Mouse (Mus musculus) adrenal gland, adult 2 months (tissue): ENCODE measurements around the gene Cpox. TPM values are rescaled to one million over a fixed set of nuclear protein-coding genes. Genes with fewer than 3 reads are reported as not detected.
A peak's percentile ranks its signal among the peaks of the same experiment; 100 is the strongest.

Experiments used
- DNase-seq: peaks from one replicate; pipeline ENCODE4 v3.0.0; 2021
- polyA plus RNA-seq: library from polyadenylated mRNA; depleted of rRNA; stranded (reverse); fragments of >200 nt; gene quantifications from 2 replicates; pipeline ENCODE4 v1.2.3, GENCODE M21; 2012
- total RNA-seq, 2 experiments: library from RNA; stranded (reverse); gene quantifications; 2 replicates each; pipeline ENCODE4 v1.2.3; 2021

The Cpox gene
- total and polyA plus RNA-seq, 3 experiments: 10.1 to 17.0 (median 12.2) TPM

- DNase-seq: no peak
These were observed 30.8 kb downstream of the Cpox start for GRCm38 (mm10) chr16:58700816-58701424.

GRCm38 (mm10) chr16:58701779-58702178 lies 31.7 kb downstream of the Cpox start:
- peak; percentile 27 for DNase-seq

GRCm38 (mm10) chr16:58702329-58702932 lies 32.3 kb downstream of the Cpox start:
- DNase-seq: no peak

DNA sequence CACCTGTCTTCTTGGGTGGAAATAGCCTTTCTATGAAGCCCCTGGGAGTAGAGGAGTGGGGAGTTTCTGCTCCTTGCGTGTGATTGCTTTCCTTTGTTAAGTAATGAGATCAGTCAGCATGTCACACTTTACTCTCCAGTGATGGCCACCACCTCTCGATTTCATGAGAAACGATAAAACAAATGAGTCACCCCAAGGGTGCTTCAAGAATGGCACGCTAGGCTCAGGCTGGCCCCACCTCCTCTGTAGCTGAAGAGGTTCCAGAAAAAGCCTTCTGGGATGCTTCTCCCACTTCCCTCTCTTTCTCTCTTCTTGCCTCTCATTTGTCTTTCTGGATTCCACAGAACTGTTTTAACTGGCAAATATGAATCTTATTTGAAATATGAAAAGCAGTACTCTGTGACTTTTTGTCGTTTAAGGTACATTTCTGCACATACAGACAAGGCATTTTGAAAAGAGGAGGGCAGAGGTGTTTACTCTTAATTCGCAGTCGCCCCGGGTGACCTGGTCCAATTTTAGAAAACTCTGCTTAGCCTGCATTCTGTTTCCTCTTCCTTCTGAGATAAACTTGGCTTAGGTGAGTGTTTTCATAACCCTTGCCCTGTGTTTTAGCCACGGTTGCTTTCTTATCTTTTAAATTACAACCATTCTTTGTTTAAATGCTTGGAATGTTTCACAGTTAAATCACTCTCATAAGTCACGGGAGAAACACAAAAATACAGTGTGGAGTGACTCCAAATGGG lies 33.5 kb downstream of the Cpox start:
- DNase-seq: peak; percentile 11

- DNase-seq: no peak
These were observed 34.9 kb downstream of the Cpox start for GRCm38 (mm10) chr16:58704999-58705398.

DNA sequence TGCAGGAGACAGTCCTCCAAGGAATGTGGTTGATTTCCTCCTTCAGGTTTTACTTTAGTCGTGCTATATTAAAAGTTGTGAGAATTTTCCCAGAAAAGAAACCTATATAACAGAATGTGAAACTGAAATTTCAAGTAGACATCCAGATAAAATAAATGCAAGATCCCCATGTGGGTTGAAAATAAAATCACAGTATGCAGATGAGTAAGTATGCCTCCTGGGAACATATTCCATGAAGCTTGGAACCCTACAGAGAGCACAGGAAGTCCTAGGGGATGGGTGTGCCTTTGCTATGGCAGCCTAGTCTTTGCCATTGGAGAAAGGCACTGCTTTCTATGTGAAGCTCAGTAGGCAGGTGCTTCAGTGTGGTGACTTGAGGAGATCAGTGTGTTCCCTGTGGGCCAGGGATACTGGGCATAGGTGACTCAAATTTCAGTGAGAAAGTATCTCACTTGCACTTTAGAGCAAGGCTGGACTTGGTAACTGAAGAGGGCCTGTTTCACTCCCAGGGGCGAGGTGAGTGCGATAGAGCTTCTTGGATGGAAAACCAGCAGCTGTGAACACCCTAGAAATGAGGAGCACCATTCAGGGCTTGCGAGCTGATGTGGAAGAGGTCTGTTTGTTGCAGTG lies 37.3 kb downstream of the Cpox start:
- no peak for DNase-seq

GRCm38 (mm10) chr16:58708601-58709475 lies 38.7 kb downstream of the Cpox start:
- DNase-seq: no peak

- no peak for DNase-seq
These were observed 39.4 kb downstream of the Cpox start for GRCm38 (mm10) chr16:58709536-58709935.

GRCm38 (mm10) chr16:58712221-58712620 lies 42.1 kb downstream of the Cpox start:
- DNase-seq: no peak

DNA sequence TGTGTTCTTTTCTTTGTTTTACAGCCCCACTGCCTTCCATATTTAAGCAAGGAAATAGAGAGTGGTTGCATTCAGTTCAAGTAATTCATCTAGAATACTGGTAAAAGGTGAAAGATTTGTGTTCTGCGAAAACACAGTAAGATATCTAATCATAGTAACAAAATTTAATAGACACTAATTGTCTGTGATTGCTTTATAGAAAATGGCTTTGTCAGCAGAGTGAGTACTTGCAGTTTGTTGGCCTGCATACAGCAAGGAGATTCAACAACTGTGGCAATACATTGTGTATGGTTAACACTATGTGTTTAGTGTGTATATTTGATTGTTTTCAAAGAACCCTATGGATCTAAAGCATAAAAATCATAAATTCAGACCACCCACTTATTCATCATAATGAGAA lies 43.0 kb downstream of the Cpox start:
- no peak for DNase-seq

DNA sequence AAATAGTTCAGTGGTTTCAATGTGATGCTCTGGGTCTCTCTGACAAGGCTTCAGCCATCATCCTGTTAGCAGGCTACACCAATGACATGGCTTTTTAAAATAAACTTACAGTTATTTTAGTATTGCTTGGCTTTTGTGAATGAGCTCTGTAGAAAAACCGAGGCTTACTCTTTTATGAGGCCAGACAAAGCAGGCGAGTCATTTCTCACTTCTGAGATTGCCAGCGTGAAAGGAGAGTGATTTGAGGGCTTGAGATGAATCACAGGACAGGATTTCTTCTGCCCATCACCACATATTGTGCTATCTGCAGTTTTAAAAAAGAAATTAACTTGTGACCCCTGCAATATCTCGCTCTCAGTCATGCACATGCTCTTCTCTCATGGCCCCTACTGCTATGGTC lies 44.9 kb downstream of the Cpox start:
- DNase-seq: no peak

DNA sequence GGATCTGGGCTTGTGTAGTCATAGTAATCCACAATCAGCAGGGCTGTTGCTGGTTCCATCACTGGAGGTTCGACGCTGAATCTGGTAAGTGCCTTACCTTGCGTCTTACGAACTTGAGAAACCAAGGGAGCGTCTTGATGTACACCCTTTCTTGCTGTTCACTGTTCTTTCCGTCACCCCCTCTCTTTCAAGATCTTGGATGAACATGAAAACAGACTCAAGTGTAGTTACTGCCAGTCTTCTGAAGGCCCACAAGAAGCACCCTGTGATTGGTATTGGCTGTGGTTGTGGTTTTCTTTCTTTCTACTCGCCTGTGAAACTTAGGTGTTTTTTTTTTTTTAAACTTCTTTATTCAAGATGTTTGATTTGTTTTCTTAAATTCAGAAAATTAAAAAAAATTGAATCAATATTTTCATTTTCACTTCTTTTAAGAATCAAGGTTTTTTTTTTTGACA lies 48.6 kb downstream of the Cpox start, which contains the start of gene Gpr15:
Gpr15 (minus strand) TSS at position 405 of the 455 bp plus-strand sequence.
- no peak for DNase-seq

GRCm38 (mm10) chr16:58722292-58722691 lies 52.2 kb downstream of the Cpox start:
- DNase-seq: no peak

DNA sequence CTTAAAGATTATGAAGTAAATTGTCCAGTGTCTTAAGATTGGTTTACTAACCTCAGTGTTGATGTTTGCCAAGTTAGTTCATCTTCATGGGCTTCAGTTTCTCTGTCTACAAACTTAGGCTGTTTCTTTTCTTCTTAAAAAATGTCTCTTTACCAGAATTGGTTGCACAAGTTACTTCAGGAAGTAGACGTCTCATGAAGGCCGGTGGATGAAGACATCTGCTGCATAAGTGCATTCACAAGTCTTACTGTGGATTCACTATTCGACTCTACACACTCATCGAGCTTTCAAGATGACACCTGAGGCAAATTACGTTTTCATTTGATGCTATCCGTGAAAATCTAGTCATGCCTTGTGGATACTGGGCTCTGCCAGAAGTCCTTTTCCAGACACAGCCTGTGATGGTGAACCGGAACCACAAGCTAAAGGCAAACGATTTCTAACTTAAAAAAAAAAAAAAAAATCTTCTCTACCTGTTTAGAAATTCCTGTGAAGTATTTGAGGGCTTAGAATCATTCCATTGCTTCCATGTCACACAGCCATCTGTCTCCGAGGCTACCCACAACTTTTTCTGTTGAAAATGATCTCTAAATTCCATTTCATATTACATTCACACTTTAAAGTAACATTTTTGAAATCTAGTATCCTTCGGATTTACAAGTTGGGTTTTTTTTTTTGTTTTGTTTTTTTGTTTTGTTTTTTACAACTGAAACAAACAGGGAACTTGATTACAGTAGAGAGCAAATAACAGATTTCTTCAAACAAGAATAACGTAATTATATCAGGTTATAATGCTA lies 56.8 kb downstream of the Cpox start:
- no peak for DNase-seq

DNA sequence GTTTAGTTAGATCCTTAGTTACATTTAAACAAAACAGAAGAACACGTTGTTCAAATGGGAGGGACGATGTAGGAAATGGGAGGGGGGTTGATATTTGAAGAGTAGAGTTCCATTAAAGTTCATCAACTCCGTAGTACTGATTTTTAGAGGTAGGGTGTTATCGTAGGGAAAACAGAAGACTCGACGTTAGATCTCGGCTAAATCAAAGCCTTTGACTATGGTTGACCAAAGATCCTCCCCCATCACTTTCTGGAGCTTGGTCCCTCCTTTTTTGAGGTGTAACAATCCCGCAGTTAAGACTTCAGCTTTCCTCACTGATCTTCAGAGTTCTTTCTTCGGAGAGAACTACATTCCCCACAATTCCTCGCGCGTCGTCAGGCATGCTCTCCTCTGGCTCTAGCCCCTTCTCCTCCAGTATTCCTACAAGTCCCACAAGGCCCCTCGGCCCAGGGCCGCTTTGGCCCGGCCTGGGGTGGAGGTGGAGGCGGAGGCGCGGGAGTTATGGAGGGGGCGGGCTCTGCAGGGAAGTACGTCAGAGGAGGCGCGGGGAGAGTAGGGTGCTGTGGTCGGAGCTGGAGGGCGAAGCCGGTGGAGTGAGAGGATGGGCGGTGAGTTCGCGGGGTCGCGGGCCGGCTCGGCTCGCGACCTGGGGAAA lies 57.5 kb downstream of the Cpox start, which contains the start of gene Cldnd1:
Cldnd1 (plus strand) TSS at position 434 of the 655 bp plus-strand sequence.
- DNase-seq: peak; percentile 98

- DNase-seq: no peak
These were observed 58.1 kb downstream of the Cpox start for GRCm38 (mm10) chr16:58728176-58728671.

- no peak for DNase-seq
These were observed 68.1 kb downstream of the Cpox start for GRCm38 (mm10) chr16:58738205-58738604.

DNA sequence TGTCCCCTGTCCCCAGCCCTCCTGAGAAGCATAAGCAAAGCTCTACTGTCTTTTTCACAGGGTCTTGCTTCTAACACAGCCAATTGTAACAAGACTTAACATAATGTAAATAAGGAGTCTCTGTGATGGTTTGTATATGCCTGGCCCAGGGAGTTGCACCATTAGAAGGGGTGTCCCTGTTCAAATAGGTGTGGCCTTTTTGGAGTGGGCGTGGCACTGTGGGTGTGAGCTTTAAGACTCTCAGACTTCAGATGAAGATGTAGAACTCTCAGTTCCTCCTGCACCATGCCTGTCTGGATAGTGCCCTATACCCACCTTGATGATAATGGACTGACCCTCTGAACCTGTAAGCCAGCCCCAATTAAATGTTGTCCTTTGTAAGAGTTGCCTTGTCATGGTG lies 68.7 kb downstream of the Cpox start:
- DNase-seq: no peak

DNA sequence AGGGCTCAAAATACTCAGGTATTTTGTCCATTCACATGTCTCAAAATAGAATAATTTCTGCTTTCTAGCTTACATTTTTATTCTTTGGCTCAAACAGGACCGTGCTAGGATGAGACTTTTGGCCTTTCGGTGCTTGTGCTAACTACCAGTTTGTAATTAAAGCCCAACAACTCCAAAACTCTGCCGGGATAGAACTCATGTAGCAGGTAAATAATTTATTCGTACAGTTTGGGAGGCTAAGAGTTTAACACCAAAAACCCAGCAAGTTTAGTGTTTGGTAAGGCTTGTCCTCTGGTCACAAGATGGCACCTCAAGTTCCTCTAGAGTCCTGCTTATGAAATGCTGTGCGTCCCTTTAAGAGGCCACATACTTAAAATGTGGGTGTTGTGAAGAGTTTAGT lies 70.7 kb downstream of the Cpox start:
- DNase-seq: no peak

DNA sequence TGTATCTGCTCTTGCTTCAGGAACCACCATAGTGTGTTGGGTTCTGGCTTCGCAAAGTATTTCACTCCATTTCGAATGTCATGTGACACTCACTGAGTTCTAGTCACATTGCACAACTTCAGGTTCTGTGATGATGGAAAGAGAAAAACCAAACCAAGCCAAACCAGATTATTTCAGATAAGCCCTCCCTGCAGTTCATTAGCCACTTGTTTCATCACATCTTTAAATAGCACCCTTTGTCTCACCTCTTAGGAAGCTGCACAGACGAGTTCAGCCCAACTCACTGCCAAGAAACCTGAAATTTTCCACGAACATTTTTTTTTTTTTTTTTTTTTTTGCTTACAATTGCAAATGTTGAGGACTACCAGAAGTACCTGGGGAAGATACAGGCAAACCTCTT lies 76.6 kb downstream of the Cpox start:
- DNase-seq: no peak
